In the genomic region with DNA sequence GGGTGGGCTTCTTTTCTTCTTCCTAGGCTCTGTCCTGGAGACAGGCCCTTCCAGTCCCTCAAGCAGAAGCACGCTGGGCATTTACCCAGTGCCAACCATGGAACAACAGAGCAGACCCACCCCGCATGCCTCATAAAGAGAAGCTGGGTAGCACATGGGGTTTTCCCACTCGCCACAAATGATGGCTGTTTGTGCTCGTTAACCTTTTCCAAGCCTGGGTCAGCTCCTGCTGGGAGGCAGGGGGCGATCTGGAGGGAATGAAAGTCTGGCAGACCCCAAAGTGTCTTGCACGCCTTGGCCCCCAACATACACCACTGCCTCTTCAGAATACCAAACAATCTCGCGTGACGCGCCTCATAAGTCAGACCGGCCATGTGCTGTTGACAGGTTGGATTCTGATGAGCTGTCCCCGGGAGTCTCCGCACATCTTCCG, we compare ENCODE assay signal across 14 mouse cellular contexts. TPM values are rescaled to one million over a fixed set of nuclear protein-coding genes. Genes with fewer than 3 reads are reported as not detected.
DNase-seq lines count a peak whose midpoint lies in the region; ATAC-seq and TF ChIP-seq lines count a peak whose summit lies in the region.
"Had no signal": no experiment of that assay in that cellular context is flagged by ENCODE, and none has a peak within 500 bp of the region (broad histone marks: within the 10 kb centered on the region; RNA-seq: fewer than 3 reads in every experiment).

No protein-coding gene starts in this region.

- ATAC-seq in limb, embryonic 11.5 days (ENCODE audit: insufficient number of reproducible peaks, low FRiP score, low TSS enrichment, low read depth) = no peak
- 0 out of 2 replicates have a peak, but pooled peaks have one; percentile 34 for ATAC-seq in midbrain, embryonic 14.5 days (ENCODE audit: low FRiP score, low TSS enrichment)
- no peak for ATAC-seq in liver, postnatal 0 days
- ATAC-seq in megakaryocyte progenitor cell, adult 5-6 weeks (replicated peaks; ENCODE audit: poor library complexity) = no peak

- no peaks in the 10 kb centered on the region for H3K27me3 ChIP-seq in limb, embryonic 11.5 days (ENCODE audit: control insufficient read depth, insufficient read depth, low read length)
- H3K27me3 ChIP-seq in limb, embryonic 10.5 days (ENCODE audit: low read depth, poor library complexity, severe bottlenecking) = no peaks in the 10 kb centered on the region
- peaks cover 22% of the 10 kb centered on the region for H3K27me3 ChIP-seq in hindbrain, embryonic 10.5 days (ENCODE audit: insufficient read depth, poor library complexity, severe bottlenecking)
- H3K27me3 ChIP-seq in midbrain, embryonic 14.5 days (ENCODE audit: control insufficient read depth, insufficient read depth, low read length) = no peaks in the 10 kb centered on the region
- H3K27me3 ChIP-seq in liver, postnatal 0 days (ENCODE audit: insufficient read depth, low read length) = no peaks in the 10 kb centered on the region
- H3K27me3 ChIP-seq: liver, embryonic 15.5 days had no signal

- 50% methylated on average over 14 of the region's 14 CpGs for WGBS in limb, embryonic 11.5 days
- 63% methylated on average over 14 of the region's 14 CpGs for WGBS in limb, embryonic 10.5 days
- WGBS in hindbrain, embryonic 10.5 days = 24% methylated on average over 14 of the region's 14 CpGs
- WGBS in midbrain, embryonic 14.5 days = 40% methylated on average over 14 of the region's 14 CpGs
- 81% methylated on average over 14 of the region's 14 CpGs for WGBS in liver, postnatal 0 days (ENCODE audit: insufficient replicate concordance)

- no peak overlapping the region for H3K4me2 ChIP-seq in limb, embryonic 11.5 days (ENCODE audit: low read depth, severe bottlenecking)
- H3K4me2 ChIP-seq in midbrain, embryonic 14.5 days (ENCODE audit: low read length) = peak overlapping the region; percentile 22
- H3K4me2 ChIP-seq in liver, postnatal 0 days (ENCODE audit: low read depth, low read length) = no peak overlapping the region
- H3K4me2 ChIP-seq: liver, embryonic 15.5 days had no signal

- no peak for TF ChIP-seq CTCF in liver, postnatal 0 days (IDR thresholded peaks at IDR 0.05; ENCODE audit: low read depth)

- DNase-seq in limb, embryonic 11.5 days (ENCODE audit: low spot score) = peak; percentile 33
- no peak for DNase-seq in limb, embryonic 10.5 days (ENCODE audit: low spot score)
- DNase-seq in hindbrain, embryonic 10.5 days (ENCODE audit: low spot score) = peak; percentile 60
- peak; percentile 46 for DNase-seq in midbrain, embryonic 14.5 days
- no peak for DNase-seq in lung, postnatal 4 days
- no peak for DNase-seq in kidney, postnatal 14 days
- DNase-seq in liver, postnatal 0 days = no peak
- DNase-seq: adrenal gland, postnatal 36 days; cerebellum, adult 8-10 months; thymus, postnatal 4 days had no signal

- H3K4me3 ChIP-seq in limb, embryonic 11.5 days (ENCODE audit: low read depth, low read length) = no peak overlapping the region
- H3K4me3 ChIP-seq in limb, embryonic 10.5 days = no peak overlapping the region
- peak overlapping the region; percentile 28 for H3K4me3 ChIP-seq in hindbrain, embryonic 10.5 days
- H3K4me3 ChIP-seq in midbrain, embryonic 14.5 days (replicated peaks; ENCODE audit: low read depth, low read length) = no peak overlapping the region
- no peak overlapping the region for H3K4me3 ChIP-seq in liver, postnatal 0 days (ENCODE audit: low read depth, low read length)
- H3K4me3 ChIP-seq: liver, embryonic 15.5 days had no signal

- no peak overlapping the region for H3K9ac ChIP-seq in limb, embryonic 11.5 days (ENCODE audit: low read length)
- H3K9ac ChIP-seq in midbrain, embryonic 14.5 days (replicated peaks; ENCODE audit: low read length) = no peak overlapping the region
- no peak overlapping the region for H3K9ac ChIP-seq in liver, postnatal 0 days (replicated peaks)
- H3K9ac ChIP-seq: liver, embryonic 15.5 days had no signal

- no peaks in the 10 kb centered on the region for H3K36me3 ChIP-seq in limb, embryonic 11.5 days (ENCODE audit: control insufficient read depth, insufficient read depth, low read length)
- H3K36me3 ChIP-seq in limb, embryonic 10.5 days = no peaks in the 10 kb centered on the region
- H3K36me3 ChIP-seq in hindbrain, embryonic 10.5 days = no peaks in the 10 kb centered on the region
- no peaks in the 10 kb centered on the region for H3K36me3 ChIP-seq in midbrain, embryonic 14.5 days (ENCODE audit: control insufficient read depth, insufficient read depth, low read length)
- H3K36me3 ChIP-seq in liver, postnatal 0 days (replicated peaks; ENCODE audit: insufficient read depth, low read length) = no peaks in the 10 kb centered on the region
- H3K36me3 ChIP-seq: liver, embryonic 15.5 days had no signal

- H3K27ac ChIP-seq in limb, embryonic 11.5 days (replicated peaks; ENCODE audit: low read depth, low read length) = no peak overlapping the region
- no peak overlapping the region for H3K27ac ChIP-seq in limb, embryonic 10.5 days
- peak overlapping the region; percentile 83 for H3K27ac ChIP-seq in hindbrain, embryonic 10.5 days
- H3K27ac ChIP-seq in midbrain, embryonic 14.5 days (replicated peaks; ENCODE audit: low read depth, low read length) = peak overlapping the region; percentile 22; the same call in 1 of the 2 replicates
- no peak overlapping the region for H3K27ac ChIP-seq in liver, postnatal 0 days (ENCODE audit: low read depth)
- H3K27ac ChIP-seq: kidney, postnatal 0 days; liver, embryonic 15.5 days had no signal

- H3K4me1 ChIP-seq in limb, embryonic 11.5 days (ENCODE audit: control insufficient read depth, insufficient read depth, low read length) = 0 out of 2 replicates have a peak, but pooled peaks cover 6% of the 10 kb centered on the region
- H3K4me1 ChIP-seq in limb, embryonic 10.5 days = peaks cover 16% of the 10 kb centered on the region
- H3K4me1 ChIP-seq in hindbrain, embryonic 10.5 days (replicated peaks) = peaks cover 32% of the 10 kb centered on the region
- peaks cover 27% of the 10 kb centered on the region for H3K4me1 ChIP-seq in midbrain, embryonic 14.5 days (ENCODE audit: control insufficient read depth, insufficient read depth, low read length)
- no peaks in the 10 kb centered on the region for H3K4me1 ChIP-seq in liver, postnatal 0 days (ENCODE audit: insufficient read depth)
- H3K4me1 ChIP-seq: liver, embryonic 15.5 days had no signal

- no peak for TF ChIP-seq EP300 in liver, postnatal 0 days (IDR thresholded peaks at IDR 0.05; ENCODE audit: low read depth)

- no peaks in the 10 kb centered on the region for H3K9me3 ChIP-seq in limb, embryonic 11.5 days (ENCODE audit: control insufficient read depth, low read length)
- no peaks in the 10 kb centered on the region for H3K9me3 ChIP-seq in limb, embryonic 10.5 days (replicated peaks)
- H3K9me3 ChIP-seq in hindbrain, embryonic 10.5 days = no peaks in the 10 kb centered on the region
- H3K9me3 ChIP-seq in midbrain, embryonic 14.5 days (ENCODE audit: control insufficient read depth, low read length) = no peaks in the 10 kb centered on the region
- H3K9me3 ChIP-seq in liver, postnatal 0 days (ENCODE audit: low read length) = no peaks in the 10 kb centered on the region
- H3K9me3 ChIP-seq: liver, embryonic 15.5 days had no signal

RNA-seq across cellular contexts. Expression of a gene that starts 21.6 kb away (rescaled TPM):
- polyA plus RNA-seq in limb, embryonic 11.5 days (2014; fragmentation: Nextera tagmentation; extraction: Ambion mirVana) = not detected in 2 replicates
- polyA plus RNA-seq in limb, embryonic 10.5 days (2016; fragmentation: Nextera tagmentation; extraction: Ambion mirVana) = not detected in 2 replicates
- polyA plus RNA-seq in hindbrain, embryonic 10.5 days (2016; fragmentation: Nextera tagmentation; extraction: Ambion mirVana) = 0.18 and 0.21 TPM in 2 replicates
- polyA plus RNA-seq in midbrain, embryonic 14.5 days (2014; fragmentation: Nextera tagmentation; extraction: Ambion mirVana) = 0.37 TPM in 1 of 2 replicates, not detected in the other
- not detected in 2 replicates for polyA plus RNA-seq in liver, postnatal 0 days (2015; fragmentation: Nextera tagmentation; extraction: Ambion mirVana)
- total RNA-seq in megakaryocyte progenitor cell, adult 5-6 weeks (2015) = not detected in 2 replicates
- total RNA-seq in megakaryocyte progenitor cell, adult 5-6 weeks (2017) = not detected in 2 replicates
- total RNA-seq: adrenal gland, postnatal 36 days; megakaryocyte-erythroid progenitor cell, adult 5-6 weeks had no signal
- polyA plus RNA-seq: kidney, postnatal 0 days; liver, embryonic 15.5 days had no signal

RNA-seq across cellular contexts. Expression of a gene that starts 28.5 kb away (rescaled TPM):
- polyA plus RNA-seq in limb, embryonic 11.5 days (2014; fragmentation: Nextera tagmentation; extraction: Ambion mirVana) = 0.23 and 0.24 TPM in 2 replicates
- polyA plus RNA-seq in limb, embryonic 10.5 days (2016; fragmentation: Nextera tagmentation; extraction: Ambion mirVana) = 0.31 and 0.56 TPM in 2 replicates
- 0.13 and 0.27 TPM in 2 replicates for polyA plus RNA-seq in hindbrain, embryonic 10.5 days (2016; fragmentation: Nextera tagmentation; extraction: Ambion mirVana)
- polyA plus RNA-seq in midbrain, embryonic 14.5 days (2014; fragmentation: Nextera tagmentation; extraction: Ambion mirVana) = 0.07 TPM in 2 replicates
- polyA plus RNA-seq in liver, postnatal 0 days (2015; fragmentation: Nextera tagmentation; extraction: Ambion mirVana) = 38.8 and 45.0 TPM in 2 replicates
- total RNA-seq in megakaryocyte progenitor cell, adult 5-6 weeks (2015) = not detected in 2 replicates
- total RNA-seq in megakaryocyte progenitor cell, adult 5-6 weeks (2017) = 0.41 TPM in 1 of 2 replicates, not detected in the other
- total RNA-seq: megakaryocyte-erythroid progenitor cell, adult 5-6 weeks had no signal

Comparison
In these comparisons a context has a peak if more than half of its experiments do, and no peak if none do; other contexts are left out.
1. DNase-seq: peak in limb, embryonic 11.5 days (single experiment), hindbrain, embryonic 10.5 days (single experiment) and midbrain, embryonic 14.5 days (single experiment); none in limb, embryonic 10.5 days (single experiment), lung, postnatal 4 days (0 of 2), kidney, postnatal 14 days (single experiment) and liver, postnatal 0 days (single experiment).
2. H3K27ac ChIP-seq: peak in hindbrain, embryonic 10.5 days (single experiment) and midbrain, embryonic 14.5 days (single experiment); none in limb, embryonic 11.5 days (single experiment), limb, embryonic 10.5 days (single experiment) and liver, postnatal 0 days (single experiment).
3. RNA of a gene that starts 28.5 kb away (polyA plus RNA-seq): 38.8 to 45.0 TPM in liver, postnatal 0 days; 0.31 to 0.56 TPM in limb, embryonic 10.5 days, 0.23 to 0.24 TPM in limb, embryonic 11.5 days, 0.13 to 0.27 TPM in hindbrain, embryonic 10.5 days and 0.07 TPM in midbrain, embryonic 14.5 days; every median in the first group is over 10 times any median in the second.